Mouse (Mus musculus) thymus, postnatal 36 days (tissue): ENCODE data around the gene Tceal8.

ENCODE experiments used
- DNase-seq, 2 experiments: peaks; one replicate each; pipeline ENCODE4 v3.0.0; 2022; ENCODE audit warnings: mixed read lengths in 2 of 2

Gene Tceal8

DNA sequence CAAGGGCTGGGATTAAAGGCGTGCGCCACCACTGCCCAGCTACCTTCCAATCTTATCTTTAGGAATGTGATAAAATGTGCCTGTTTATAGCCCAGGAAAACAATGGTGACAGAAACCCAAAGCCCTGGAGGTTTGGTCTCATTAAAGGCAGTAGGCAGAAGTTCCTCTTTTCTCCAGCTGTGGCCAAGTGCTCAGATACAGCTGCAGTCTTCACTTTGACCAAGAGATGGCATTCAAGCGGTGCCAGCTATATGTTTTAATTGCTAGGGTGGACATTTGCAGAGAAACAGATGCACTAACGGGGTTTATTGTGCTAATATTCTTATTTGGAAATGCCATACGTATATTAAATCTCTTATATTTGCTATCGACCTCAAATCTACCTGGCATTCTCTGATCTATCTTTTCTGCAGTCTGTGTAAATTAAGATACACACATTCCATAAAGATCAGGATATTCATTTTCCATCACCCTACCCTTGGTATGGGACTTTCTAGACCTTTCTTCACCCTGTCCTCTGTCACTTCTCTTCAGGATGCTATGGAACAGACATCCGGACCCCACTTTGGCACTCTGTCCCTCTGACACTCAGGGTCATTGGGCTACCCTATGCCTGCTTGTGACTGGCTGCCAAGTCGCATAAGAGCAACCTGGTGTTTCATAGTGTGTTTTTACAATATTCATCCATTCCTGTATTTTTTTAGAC lies 45.0 kb downstream of the Tceal8 start:
- no peak for DNase-seq
